Mouse (Mus musculus) limb, embryonic 14.5 days (tissue): ENCODE results near the gene Lrch4. TPM values are rescaled to one million over a fixed set of nuclear protein-coding genes. Genes with fewer than 3 reads are reported as not detected.
A peak's percentile ranks its signal among the peaks of the same experiment; 100 is the strongest.

ENCODE experiments used
- ATAC-seq: fragments of 200-750 bp; cut with Nextera tagmentation; 2 replicates; pipeline ENCODE4 v1.8.0; 2017; ENCODE audit warnings: low read depth, moderate number of reproducible peaks, moderate TSS enrichment; ENCODE audit not compliant: low FRiP score
- DNase-seq: peaks from one replicate; pipeline ENCODE4 v3.0.0-alpha.2; 2015; ENCODE audit warnings: low spot score
- H3K27ac ChIP-seq: fragments of 300-500 bp; sonication (generic); replicated peaks from 2 replicates; pipeline ENCODE4 v1.5.1; 2014; ENCODE audit warnings: low read depth, mild to moderate bottlenecking, low read length, moderate library complexity, mixed read lengths
- H3K27me3 ChIP-seq: fragments of 300-500 bp; sonication (generic); 2 replicates; pipeline ENCODE4 v1.6.1; 2014; ENCODE audit warnings: low read length, mixed read lengths; ENCODE audit not compliant: control insufficient read depth, insufficient read depth
- H3K36me3 ChIP-seq: fragments of 300-500 bp; sonication (generic); 2 replicates; pipeline ENCODE4 v1.6.1; 2014; ENCODE audit warnings: mild to moderate bottlenecking, low read length, moderate library complexity, mixed read lengths; ENCODE audit not compliant: control insufficient read depth, insufficient read depth
- H3K4me1 ChIP-seq: fragments of 300-500 bp; sonication (generic); 2 replicates; pipeline ENCODE4 v1.6.1; 2014; ENCODE audit warnings: antibody characterized with exemption, low read length, mixed read lengths; ENCODE audit not compliant: control insufficient read depth, insufficient read depth
- H3K4me2 ChIP-seq: fragments of 300-500 bp; sonication (generic); replicated peaks from 2 replicates; pipeline ENCODE4 v1.6.1; 2014; ENCODE audit warnings: low read depth, mild to moderate bottlenecking, low read length, moderate library complexity; ENCODE audit not compliant: severe bottlenecking
- H3K4me3 ChIP-seq: fragments of 300-500 bp; sonication (generic); replicated peaks from 2 replicates; pipeline ENCODE4 v1.5.1; 2014; ENCODE audit warnings: low read length
- H3K9ac ChIP-seq: fragments of 300-500 bp; sonication (generic); 2 replicates; pipeline ENCODE4 v1.6.1; 2014; ENCODE audit warnings: mild to moderate bottlenecking, low read depth, low read length, moderate library complexity; ENCODE audit not compliant: severe bottlenecking
- H3K9me3 ChIP-seq: fragments of 300-500 bp; sonication (generic); 2 replicates; pipeline ENCODE4 v1.6.1; 2016; ENCODE audit warnings: low read length; ENCODE audit not compliant: control insufficient read depth
- POLR2A ChIP-seq: fragments of 200-500 bp; IDR thresholded peaks from 2 replicates; pipeline ENCODE4 v1.8.0; 2012; ENCODE audit warnings: inconsistent platforms, mild to moderate bottlenecking, moderate library complexity, borderline replicate concordance; ENCODE audit not compliant: insufficient read depth, insufficient read length; ENCODE audit errors: extremely low read depth
- WGBS: fragments of 180-500 bp; shearing (Covaris S2); extraction: QIAGEN DNeasy Blood & Tissue Kit; methylation state at CpG from one replicate; pipeline ENCODE4 v1.1.7; 2014; 5-methylcytosine and 5-hydroxymethylcytosine counted together
- polyA plus RNA-seq, 2 experiments: library from polyadenylated mRNA; depleted of rRNA in 1 of 2; stranded (reverse) in 1 of 2; unstranded in 1 of 2; fragments of >200 nt; fragmentation: Nextera tagmentation in 1 of 2; extraction: Ambion mirVana in 1 of 2; gene quantifications; 2 replicates each; pipeline versions ENCODE4 v1.2.1 to v1.2.3; 2012 to 2014

Gene Lrch4
- polyA plus RNA-seq, 2 experiments, result 25.0 to 37.1 TPM

GRCm38 (mm10) chr5:137608654-137609190 lies 20.2 kb upstream of the Lrch4 start:
- DNase-seq (no peak), ATAC-seq (no peak)
- Histone ChIP-seq H3K27me3 (no peaks in the 10 kb centered on the region), H3K27ac (no peak overlapping the region), H3K9ac (peak overlapping the region; percentile 44), H3K36me3 (peaks cover 27% of the 10 kb centered on the region), H3K4me2 (peak overlapping the region; percentile 70), H3K4me1 (peaks cover 53% of the 10 kb centered on the region), H3K9me3 (no peaks in the 10 kb centered on the region), H3K4me3 (peak overlapping the region; percentile 24)
- TF ChIP-seq POLR2A, result no peak
- 14% methylated on average over 22 of the region's 23 CpGs for WGBS

GRCm38 (mm10) chr5:137609292-137609691 lies 19.6 kb upstream of the Lrch4 start:
- no peak for DNase-seq
- Histone ChIP-seq H3K36me3 (peaks cover 27% of the 10 kb centered on the region), H3K9ac (no peak overlapping the region), H3K4me3 (peak overlapping the region; percentile 24), H3K4me1 (peaks cover 52% of the 10 kb centered on the region), H3K4me2 (peak overlapping the region; percentile 70), H3K27ac (no peak overlapping the region), H3K9me3 (no peaks in the 10 kb centered on the region), H3K27me3 (no peaks in the 10 kb centered on the region)
- no peak for TF ChIP-seq POLR2A
- no peak for ATAC-seq
- 33% methylated on average over 3 of the region's 3 CpGs for WGBS

- H3K4me1 ChIP-seq, result peaks cover 52% of the 10 kb centered on the region
- peak overlapping the region; percentile 55 for H3K9ac ChIP-seq
- no peak for ATAC-seq
- H3K4me3 ChIP-seq, result peak overlapping the region; percentile 43
- H3K9me3 ChIP-seq, result no peaks in the 10 kb centered on the region
- H3K36me3 ChIP-seq, result peaks cover 24% of the 10 kb centered on the region
- H3K4me2 ChIP-seq, result peak overlapping the region; percentile 70
- 34% methylated on average over 4 of the region's 4 CpGs for WGBS
- TF ChIP-seq POLR2A, result no peak
- H3K27ac ChIP-seq, result peak overlapping the region; percentile 95
- H3K27me3 ChIP-seq, result no peaks in the 10 kb centered on the region
- DNase-seq, result no peak
Observed at GRCm38 (mm10) chr5:137610056-137610455, 18.9 kb upstream of the Lrch4 start.

GRCm38 (mm10) chr5:137610548-137611244 lies 18.2 kb upstream of the Lrch4 start:
- no peak for TF ChIP-seq POLR2A
- Histone ChIP-seq H3K27ac (peak overlapping the region; percentile 95), H3K4me3 (peak overlapping the region; percentile 43), H3K9me3 (no peaks in the 10 kb centered on the region), H3K9ac (peak overlapping the region; percentile 55), H3K27me3 (no peaks in the 10 kb centered on the region), H3K4me1 (peaks cover 52% of the 10 kb centered on the region), H3K4me2 (peak overlapping the region; percentile 70), H3K36me3 (peaks cover 18% of the 10 kb centered on the region)
- ATAC-seq (peak; percentile 78), DNase-seq (peak; percentile 87)
- 3% methylated on average over 12 of the region's 12 CpGs for WGBS

GRCm38 (mm10) chr5:137611245-137611602 lies 17.7 kb upstream of the Lrch4 start:
- Histone ChIP-seq H3K4me1 (peaks cover 52% of the 10 kb centered on the region), H3K9me3 (no peaks in the 10 kb centered on the region), H3K27ac (peak overlapping the region; percentile 95), H3K27me3 (no peaks in the 10 kb centered on the region), H3K4me2 (peak overlapping the region; percentile 70), H3K4me3 (peak overlapping the region; percentile 43), H3K36me3 (peaks cover 12% of the 10 kb centered on the region), H3K9ac (peak overlapping the region; percentile 55)
- ATAC-seq, result peak; percentile 72; the same call in 1 of the 2 replicates
- 0% methylated on average over 6 of the region's 6 CpGs for WGBS
- DNase-seq, result peak; percentile 78
- TF ChIP-seq POLR2A, result no peak
